Mouse (Mus musculus) MEL (cell line): ENCODE measurements at regions not wholly inside any gene's neighbourhood (a gene's known extent, or its start where the extent isn't known, plus 50 kb on each side); places are given as distances from the start of the nearest gene placed in this dataset.

Experiments
- DNase-seq: peaks from one replicate; pipeline ENCODE4 v3.0.0; 2011; ENCODE audit warnings: low read depth, low spot score
- H3K27ac ChIP-seq: 2 replicates; pipeline ENCODE4 v1.5.1; 2012; ENCODE audit warnings: low read depth, mild to moderate bottlenecking, control low read depth, low read length, moderate library complexity; ENCODE audit not compliant: control insufficient read depth
- H3K27me3 ChIP-seq, 2 experiments: fragments of 150-350 bp in 1 of 2; sonication (generic) in 1 of 2; 2 replicates each; pipeline ENCODE4 v1.6.1; 2012; ENCODE audit warnings: low read length in 2 of 2, mild to moderate bottlenecking in 2 of 2, improper control_type of control experiment in 1 of 2, moderate library complexity in 1 of 2; ENCODE audit not compliant: insufficient read depth in 2 of 2, control insufficient read depth in 1 of 2
- H3K36me3 ChIP-seq, 2 experiments: 2 replicates each; pipeline ENCODE4 v1.6.1; 2012 to 2014; ENCODE audit warnings: low read length in 2 of 2, improper control_type of control experiment in 1 of 2, inconsistent platforms in 1 of 2, mild to moderate bottlenecking in 1 of 2; ENCODE audit not compliant: insufficient read depth in 2 of 2, control insufficient read depth in 1 of 2
- H3K4me1 ChIP-seq, 2 experiments: fragments of 150-350 bp in 1 of 2; sonication (generic) in 1 of 2; 2 replicates each; pipeline ENCODE4 v1.6.1; 2012; ENCODE audit warnings: low read length in 2 of 2, improper control_type of control experiment in 1 of 2, mild to moderate bottlenecking in 1 of 2; ENCODE audit not compliant: insufficient read depth in 2 of 2, control insufficient read depth in 1 of 2
- H3K4me3 ChIP-seq, 2 experiments: fragments of 150-350 bp in 1 of 2; sonication (generic) in 1 of 2; 2 replicates each; pipeline ENCODE4 v1.5.1; 2012; ENCODE audit warnings: low read depth in 2 of 2, low read length in 2 of 2, mild to moderate bottlenecking in 2 of 2, moderate library complexity in 2 of 2, control low read depth in 1 of 2, improper control_type of control experiment in 1 of 2; ENCODE audit not compliant: control insufficient read depth in 1 of 2, insufficient read depth in 1 of 2
- H3K79me2 ChIP-seq: 2 replicates; pipeline ENCODE4 v1.6.1; 2012; ENCODE audit warnings: mild to moderate bottlenecking, low read length, moderate library complexity; ENCODE audit not compliant: control insufficient read depth, poor library complexity, insufficient read depth
- H3K9ac ChIP-seq: 2 replicates; pipeline ENCODE4 v1.6.1; 2012; ENCODE audit warnings: low read depth, mild to moderate bottlenecking, control low read depth, low read length, moderate library complexity; ENCODE audit not compliant: control insufficient read depth, poor library complexity, severe bottlenecking
- H3K9me3 ChIP-seq: fragments of 150-350 bp; sonication (generic); replicated peaks from 2 replicates; pipeline ENCODE4 v1.6.1; 2012; ENCODE audit warnings: mild to moderate bottlenecking, low read length, improper control_type of control experiment, moderate library complexity; ENCODE audit not compliant: insufficient read depth
- BHLHE40 ChIP-seq: IDR thresholded peaks from 2 replicates; pipeline ENCODE4 v1.6.1; 2012; ENCODE audit warnings: low read depth, mild to moderate bottlenecking, inconsistent platforms, low read length, improper control_type of control experiment, borderline replicate concordance
- CTCF ChIP-seq, 3 experiments: IDR thresholded peaks in 2 of 3; conservative IDR thresholded peaks in 1 of 3; 2 replicates each; pipeline ENCODE4 v1.5.1; 2011 to 2012; ENCODE audit warnings: low read length in 3 of 3, low read depth in 2 of 3, mild to moderate bottlenecking in 2 of 3, improper control_type of control experiment in 1 of 3, inconsistent platforms in 1 of 3, mixed read lengths in 1 of 3, moderate library complexity in 1 of 3; ENCODE audit not compliant: control insufficient read depth in 1 of 3, insufficient read depth in 1 of 3, poor library complexity in 1 of 3, severe bottlenecking in 1 of 3
- E2F4 ChIP-seq: IDR thresholded peaks from 2 replicates; pipeline ENCODE4 v1.6.1; 2011; ENCODE audit warnings: low read depth, low read length, improper control_type of control experiment, borderline replicate concordance
- EP300 ChIP-seq, 2 experiments: IDR thresholded peaks; 2 replicates each; pipeline ENCODE4 v1.6.1; 2011; ENCODE audit warnings: improper control_type of control experiment in 2 of 2, low read length in 2 of 2, low read depth in 1 of 2, mild to moderate bottlenecking in 1 of 2
- HCFC1 ChIP-seq: IDR thresholded peaks from 2 replicates; pipeline ENCODE4 v1.6.1; 2012; ENCODE audit warnings: low read depth, mild to moderate bottlenecking, inconsistent platforms, low read length, improper control_type of control experiment, moderate library complexity
- JUND ChIP-seq: IDR thresholded peaks from 2 replicates; pipeline ENCODE4 v1.6.1; 2011; ENCODE audit warnings: low read depth, mild to moderate bottlenecking, improper control_type of control experiment, low read length
- KAT2A ChIP-seq: conservative IDR thresholded peaks from 2 replicates; pipeline ENCODE4 v1.6.1; 2012; ENCODE audit warnings: low read depth, low read length, improper control_type of control experiment, inconsistent platforms
- MAX ChIP-seq: IDR thresholded peaks from 2 replicates; pipeline ENCODE4 v1.6.1; 2011; ENCODE audit warnings: low read length, improper control_type of control experiment
- MAZ ChIP-seq: IDR thresholded peaks from 2 replicates; pipeline ENCODE4 v1.6.1; 2012; ENCODE audit warnings: low read depth, mild to moderate bottlenecking, inconsistent platforms, low read length, improper control_type of control experiment
- MEF2A ChIP-seq: IDR thresholded peaks from 2 replicates; pipeline ENCODE4 v1.6.1; 2014; ENCODE audit warnings: low read depth, mild to moderate bottlenecking, inconsistent platforms, low read length, improper control_type of control experiment; ENCODE audit not compliant: poor library complexity, insufficient replicate concordance, severe bottlenecking; ENCODE audit errors: extremely low read depth
- MXI1 ChIP-seq: IDR thresholded peaks from 2 replicates; pipeline ENCODE4 v1.6.1; 2011; ENCODE audit warnings: mild to moderate bottlenecking, low read depth, low read length, improper control_type of control experiment
- MYB ChIP-seq: IDR thresholded peaks from 2 replicates; pipeline ENCODE4 v1.6.1; 2011; ENCODE audit warnings: mild to moderate bottlenecking, low read depth, low read length, improper control_type of control experiment
- MYC ChIP-seq: IDR thresholded peaks from 2 replicates; pipeline ENCODE4 v1.6.1; 2011; ENCODE audit warnings: low read depth, mild to moderate bottlenecking, low read length, improper control_type of control experiment, moderate library complexity
- NRF1 ChIP-seq: IDR thresholded peaks from 2 replicates; pipeline ENCODE4 v1.6.1; 2014; ENCODE audit warnings: low read depth, mild to moderate bottlenecking, inconsistent platforms, low read length, improper control_type of control experiment, moderate library complexity; ENCODE audit not compliant: poor library complexity, insufficient read depth, severe bottlenecking
- POLR2A ChIP-seq, 2 experiments: IDR thresholded peaks; 2 replicates each; pipeline ENCODE4 v1.6.1; 2011 to 2012; ENCODE audit warnings: low read length in 2 of 2, mild to moderate bottlenecking in 2 of 2, control low read depth in 1 of 2, improper control_type of control experiment in 1 of 2, low read depth in 1 of 2, moderate library complexity in 1 of 2; ENCODE audit not compliant: control insufficient read depth in 1 of 2, insufficient read depth in 1 of 2, poor library complexity in 1 of 2
- POLR2AphosphoS2 ChIP-seq: IDR thresholded peaks from 2 replicates; pipeline ENCODE4 v1.6.1; 2011; ENCODE audit warnings: low read length, improper control_type of control experiment
- POLR2AphosphoS5 ChIP-seq: IDR thresholded peaks from 2 replicates; pipeline ENCODE4 v1.6.1; 2012; ENCODE audit warnings: low read depth, borderline replicate concordance, mild to moderate bottlenecking, inconsistent platforms, low read length, moderate library complexity, mixed read lengths
- RAD21 ChIP-seq: IDR thresholded peaks from 2 replicates; pipeline ENCODE4 v1.6.1; 2011; ENCODE audit warnings: mild to moderate bottlenecking, low read depth, low read length, improper control_type of control experiment
- SIN3A ChIP-seq: IDR thresholded peaks from 2 replicates; pipeline ENCODE4 v1.6.1; 2012; ENCODE audit warnings: low read length, improper control_type of control experiment, inconsistent platforms
- SMC3 ChIP-seq: IDR thresholded peaks from 2 replicates; pipeline ENCODE4 v1.6.1; 2011; ENCODE audit warnings: low read depth, low read length, improper control_type of control experiment
- TAL1 ChIP-seq: IDR thresholded peaks from 2 replicates; pipeline ENCODE4 v1.6.1; 2012; ENCODE audit warnings: mild to moderate bottlenecking, inconsistent platforms, low read length, moderate library complexity, mixed read lengths
- TBP ChIP-seq: IDR thresholded peaks from 2 replicates; pipeline ENCODE4 v1.8.0; 2011; ENCODE audit warnings: low read depth, low read length, improper control_type of control experiment
- TCF12 ChIP-seq: IDR thresholded peaks from 2 replicates; pipeline ENCODE4 v1.6.1; 2014; ENCODE audit warnings: low read depth, mild to moderate bottlenecking, inconsistent platforms, low read length, improper control_type of control experiment, moderate library complexity
- USF1 ChIP-seq: IDR thresholded peaks from 2 replicates; pipeline ENCODE4 v1.6.1; 2014; ENCODE audit warnings: low read depth, mild to moderate bottlenecking, inconsistent platforms, low read length, improper control_type of control experiment, moderate library complexity
- USF2 ChIP-seq, 2 experiments: IDR thresholded peaks; 2 replicates each; pipeline ENCODE4 v1.6.1; 2011 to 2012; ENCODE audit warnings: improper control_type of control experiment in 2 of 2, low read length in 2 of 2, borderline replicate concordance in 1 of 2, inconsistent platforms in 1 of 2, low read depth in 1 of 2, mild to moderate bottlenecking in 1 of 2; ENCODE audit not compliant: insufficient read depth in 1 of 2
- ZKSCAN1 ChIP-seq: IDR thresholded peaks from 2 replicates; pipeline ENCODE4 v1.6.1; 2012; ENCODE audit warnings: low read depth, mild to moderate bottlenecking, inconsistent platforms, low read length, improper control_type of control experiment, moderate library complexity
- ZMIZ1 ChIP-seq: IDR thresholded peaks from 2 replicates; pipeline ENCODE4 v1.6.1; 2012; ENCODE audit warnings: low read depth, mild to moderate bottlenecking, inconsistent platforms, low read length, improper control_type of control experiment, moderate library complexity

- DNase-seq = no peak
- H3K9me3 ChIP-seq = no peaks in the 10 kb centered on the region
Measured at GRCm38 (mm10) chr9:47095656-47096055, 97.1 kb downstream of the Gm4791 start.

DNA sequence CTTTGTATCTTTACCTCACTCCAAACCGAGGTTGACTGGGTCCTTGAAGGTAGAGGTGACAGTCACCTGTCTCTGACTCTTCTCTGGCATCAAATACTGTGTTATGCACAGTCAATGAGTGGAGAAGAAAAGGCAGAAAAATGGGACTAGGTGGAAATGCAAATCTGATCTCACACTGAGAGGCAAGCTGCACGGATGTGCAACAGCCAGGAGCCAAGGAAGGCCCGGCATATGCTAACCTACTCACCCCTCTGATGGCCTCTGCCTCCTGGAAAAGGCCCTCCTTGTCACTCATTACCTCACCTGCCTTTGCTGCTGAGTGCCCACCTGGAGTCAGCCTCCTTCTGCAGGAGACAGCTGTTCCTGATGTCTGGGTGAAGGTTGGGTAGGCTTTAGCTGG lies 104.8 kb downstream of the Gm4791 start:
- Histone ChIP-seq H3K4me3 (no peak overlapping the region), H3K4me1 (no peaks in the 10 kb centered on the region), H3K79me2 (no peaks in the 10 kb centered on the region), H3K9me3 (no peaks in the 10 kb centered on the region)
- no peak for DNase-seq
- TF ChIP-seq ZMIZ1 (no peak), CTCF (IDR thresholded peaks at IDR 0.05 in 2 of 3, conservative IDR thresholded peaks at IDR 0.05 in 1 of 3; ENCODE audit: control insufficient read depth in 1 of 3, insufficient read depth in 1 of 3, low read depth in 2 of 3, low read length in 3 of 3, poor library complexity in 1 of 3, severe bottlenecking in 1 of 3) (no peak), JUND (no peak), RAD21 (no peak), TAL1 (no peak), MYC (no peak), TBP (no peak), SIN3A (no peak), USF2 (IDR thresholded peaks at IDR 0.05; ENCODE audit: borderline replicate concordance in 1 of 2, insufficient read depth in 1 of 2, low read depth in 1 of 2, low read length in 2 of 2) (no peak), E2F4 (no peak), MEF2A (no peak), BHLHE40 (no peak), ZKSCAN1 (no peak), TCF12 (no peak), SMC3 (no peak)
- TF ChIP-seq, all 39 proteins: peak for 0
- Histone ChIP-seq H3K27me3 (no peaks in the 10 kb centered on the region), H3K36me3 (no peaks in the 10 kb centered on the region), H3K27ac (no peak overlapping the region), H3K9ac (no peak overlapping the region)

More at GRCm38 (mm10) chr9:47095656-47096055, 97.1 kb downstream of the Gm4791 start:
- no peak overlapping the region for H3K27ac ChIP-seq
- no peak overlapping the region for H3K9ac ChIP-seq
- no peaks in the 10 kb centered on the region for H3K79me2 ChIP-seq
- no peaks in the 10 kb centered on the region for H3K36me3 ChIP-seq
- TF ChIP-seq MAX = no peak
- no peak for TF ChIP-seq BHLHE40
- TF ChIP-seq POLR2AphosphoS5 = no peak
- TF ChIP-seq POLR2A (IDR thresholded peaks at IDR 0.05; ENCODE audit: control insufficient read depth in 1 of 2, insufficient read depth in 1 of 2, low read depth in 1 of 2, low read length in 2 of 2, poor library complexity in 1 of 2) = no peak
- no peak for TF ChIP-seq JUND
- no peak for TF ChIP-seq KAT2A
- no peak for TF ChIP-seq MYB
- no peak for TF ChIP-seq NRF1
- TF ChIP-seq RAD21 = no peak
- no peak for TF ChIP-seq CTCF (IDR thresholded peaks at IDR 0.05 in 2 of 3, conservative IDR thresholded peaks at IDR 0.05 in 1 of 3; ENCODE audit: control insufficient read depth in 1 of 3, insufficient read depth in 1 of 3, low read depth in 2 of 3, low read length in 3 of 3, poor library complexity in 1 of 3, severe bottlenecking in 1 of 3)
- no peak for TF ChIP-seq USF1
- no peak for TF ChIP-seq POLR2AphosphoS2
- TF ChIP-seq HCFC1 = no peak
- no peak for TF ChIP-seq MXI1
- no peak for TF ChIP-seq EP300 (IDR thresholded peaks at IDR 0.05; ENCODE audit: low read depth in 1 of 2, low read length in 2 of 2)
- no peak for TF ChIP-seq MAZ
- H3K4me1 ChIP-seq = no peaks in the 10 kb centered on the region
- no peaks in the 10 kb centered on the region; a peak in 1 of 4 replicates for H3K27me3 ChIP-seq
- no peak overlapping the region for H3K4me3 ChIP-seq
